Mouse (Mus musculus) hindbrain, embryonic 10.5 days (tissue): ENCODE results near the gene Sema4a. TPM values are rescaled to one million over a fixed set of nuclear protein-coding genes. Genes with fewer than 3 reads are reported as not detected.

Experiments used
- DNase-seq: peaks from one replicate; pipeline ENCODE4 v3.0.0-alpha.2; 2017; ENCODE audit warnings: low spot score
- H3K27ac ChIP-seq: fragments of 300-500 bp; sonication (generic); 2 replicates; pipeline ENCODE4 v1.5.1; 2016; ENCODE audit warnings: mild to moderate bottlenecking, moderate library complexity
- H3K27me3 ChIP-seq: fragments of 300-500 bp; sonication (generic); 2 replicates; pipeline ENCODE4 v1.6.1; 2016; ENCODE audit warnings: mild to moderate bottlenecking; ENCODE audit not compliant: poor library complexity, insufficient read depth, severe bottlenecking
- H3K36me3 ChIP-seq: fragments of 300-500 bp; sonication (generic); 2 replicates; pipeline ENCODE4 v1.6.1; 2016; ENCODE audit warnings: mild to moderate bottlenecking, moderate library complexity
- H3K4me1 ChIP-seq: fragments of 300-500 bp; sonication (generic); replicated peaks from 2 replicates; pipeline ENCODE4 v1.6.1; 2016; ENCODE audit warnings: mild to moderate bottlenecking
- H3K4me3 ChIP-seq: fragments of 300-500 bp; sonication (generic); 2 replicates; pipeline ENCODE4 v1.5.1; 2016; ENCODE audit warnings: mild to moderate bottlenecking, moderate library complexity
- H3K9me3 ChIP-seq: fragments of 300-500 bp; sonication (generic); 2 replicates; pipeline ENCODE4 v1.6.1; 2016; ENCODE audit warnings: mild to moderate bottlenecking, moderate library complexity
- WGBS: fragments of 180-500 bp; shearing (Covaris S2); methylation state at CpG from one replicate; pipeline ENCODE4 v1.1.7; 2016; 5-methylcytosine and 5-hydroxymethylcytosine counted together
- polyA plus RNA-seq: library from polyadenylated mRNA; unstranded; fragments of >200 nt; fragmentation: Nextera tagmentation; extraction: Ambion mirVana; gene quantifications from 2 replicates; pipeline ENCODE4 v1.2.1, GENCODE M21; 2016

Gene Sema4a
- polyA plus RNA-seq, 1 experiment from 2014 or later: 8.6 TPM

DNA sequence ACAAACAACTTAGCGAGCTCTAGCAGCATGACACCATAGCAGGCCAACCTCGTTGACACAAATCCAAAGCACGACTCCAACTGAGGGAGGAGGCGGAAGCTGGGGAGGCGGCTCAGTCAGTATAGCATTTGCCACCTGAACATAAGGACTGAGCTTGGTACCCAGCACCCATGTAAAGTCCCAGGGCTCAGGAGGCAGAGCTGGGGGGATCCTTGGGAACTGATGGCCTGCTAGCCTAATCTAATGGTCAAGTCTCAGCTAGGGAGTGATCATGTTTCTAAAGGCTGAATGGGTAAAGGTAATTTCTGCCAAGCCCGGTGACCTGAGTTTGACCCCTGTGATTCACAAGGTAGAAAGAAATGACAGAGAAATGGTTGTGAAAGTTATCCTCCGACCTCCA is 53.5 kb downstream of the Sema4a start:
- H3K36me3 ChIP-seq: peaks cover 35% of the 10 kb centered on the region
- H3K27me3 ChIP-seq: no peaks in the 10 kb centered on the region
- H3K4me1 ChIP-seq: peaks cover 38% of the 10 kb centered on the region
- DNase-seq: no peak
- no peak overlapping the region for H3K4me3 ChIP-seq
- WGBS: 62% methylated on average over 7 of the region's 7 CpGs
- no peaks in the 10 kb centered on the region for H3K9me3 ChIP-seq
- H3K27ac ChIP-seq: no peak overlapping the region

- WGBS: 7% methylated on average over 2 of the region's 2 CpGs
- Histone ChIP-seq H3K4me3 (no peak overlapping the region), H3K36me3 (peaks cover 35% of the 10 kb centered on the region), H3K27me3 (no peaks in the 10 kb centered on the region), H3K9me3 (no peaks in the 10 kb centered on the region), H3K4me1 (peaks cover 38% of the 10 kb centered on the region), H3K27ac (no peak overlapping the region)
- peak; percentile 74 for DNase-seq
Measured at GRCm38 (mm10) chr3:88407090-88407489, 53.9 kb downstream of the Sema4a start.

DNA sequence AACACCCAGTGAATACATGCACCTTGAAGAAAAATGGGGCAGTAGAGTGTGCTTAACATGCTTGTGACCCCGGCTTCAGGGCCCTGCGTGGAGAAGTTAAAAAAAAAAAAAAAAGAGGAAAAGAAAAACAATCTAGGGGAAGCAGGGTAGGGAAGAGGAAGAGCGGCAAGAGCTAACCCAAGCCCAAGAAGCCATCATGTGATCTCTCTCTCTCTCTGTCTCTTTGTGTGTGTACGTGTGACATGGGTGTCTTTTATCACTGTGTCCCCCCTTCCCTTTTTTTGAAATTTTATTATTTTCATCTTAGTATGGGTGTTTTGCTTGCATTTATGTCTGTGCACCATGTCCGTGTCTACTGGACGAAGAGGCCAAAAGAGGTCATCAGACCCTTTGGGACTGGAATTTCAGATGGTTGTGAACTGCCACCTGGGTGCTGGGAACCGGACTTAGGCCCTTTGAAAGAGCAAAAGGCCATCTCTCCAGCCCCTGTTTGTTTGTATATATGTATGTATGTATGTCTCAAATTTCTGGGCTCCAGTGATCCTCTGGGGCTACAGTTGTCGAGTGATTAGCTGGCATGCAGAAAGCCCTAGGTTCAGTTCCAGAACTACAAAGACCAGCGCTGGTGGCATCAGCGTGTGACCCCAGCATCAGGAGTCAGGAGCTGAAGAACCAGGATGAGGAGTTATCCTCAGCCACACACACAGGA is 57.3 kb downstream of the Sema4a start:
- Histone ChIP-seq H3K36me3 (peaks cover 47% of the 10 kb centered on the region), H3K4me1 (peaks cover 25% of the 10 kb centered on the region), H3K27ac (no peak overlapping the region), H3K9me3 (no peaks in the 10 kb centered on the region), H3K4me3 (no peak overlapping the region), H3K27me3 (no peaks in the 10 kb centered on the region)
- no peak for DNase-seq
- 90% methylated on average over 10 of the region's 10 CpGs for WGBS

DNA sequence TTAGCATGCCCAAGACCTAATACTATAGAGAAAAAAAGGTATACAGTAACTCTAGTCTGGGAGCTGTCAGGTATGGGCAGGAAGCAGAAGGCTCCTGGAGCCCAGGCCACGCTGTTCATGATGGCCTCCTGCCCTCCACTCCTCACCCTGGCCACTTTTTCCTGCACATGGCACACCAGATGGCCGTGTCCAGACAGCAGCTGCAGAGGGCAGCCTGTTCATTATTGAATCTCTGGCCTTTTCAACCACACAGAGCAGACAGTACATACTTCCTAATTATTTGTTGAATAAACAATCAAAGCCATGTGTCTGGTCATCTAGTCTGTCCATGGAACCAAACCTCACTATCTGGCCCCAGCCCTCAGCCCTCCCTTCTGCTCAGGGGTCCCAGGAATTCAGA is 62.3 kb downstream of the Sema4a start:
- DNase-seq: peak; percentile 17
- H3K4me1 ChIP-seq: 0 out of 2 replicates have a peak, but pooled peaks cover 7% of the 10 kb centered on the region
- WGBS: 76% methylated on average over 2 of the region's 2 CpGs

GRCm38 (mm10) chr3:88395742-88396141 is 65.2 kb downstream of the Sema4a start:
- no peaks in the 10 kb centered on the region for H3K27me3 ChIP-seq
- DNase-seq: no peak
- H3K4me3 ChIP-seq: no peak overlapping the region
- 90% methylated on average over 8 of the region's 8 CpGs for WGBS
- H3K9me3 ChIP-seq: no peaks in the 10 kb centered on the region
- peaks cover 76% of the 10 kb centered on the region for H3K36me3 ChIP-seq
- H3K27ac ChIP-seq: no peak overlapping the region
- H3K4me1 ChIP-seq: 0 out of 2 replicates have a peak, but pooled peaks cover 7% of the 10 kb centered on the region

More for the DNA sequence above, 62.3 kb downstream of the Sema4a start:
- peaks cover 81% of the 10 kb centered on the region for H3K36me3 ChIP-seq
- H3K4me3 ChIP-seq: no peak overlapping the region
- H3K9me3 ChIP-seq: no peaks in the 10 kb centered on the region
- H3K27ac ChIP-seq: peak overlapping the region; percentile 23; the same call in 1 of the 2 replicates
- H3K27me3 ChIP-seq: no peaks in the 10 kb centered on the region

DNA sequence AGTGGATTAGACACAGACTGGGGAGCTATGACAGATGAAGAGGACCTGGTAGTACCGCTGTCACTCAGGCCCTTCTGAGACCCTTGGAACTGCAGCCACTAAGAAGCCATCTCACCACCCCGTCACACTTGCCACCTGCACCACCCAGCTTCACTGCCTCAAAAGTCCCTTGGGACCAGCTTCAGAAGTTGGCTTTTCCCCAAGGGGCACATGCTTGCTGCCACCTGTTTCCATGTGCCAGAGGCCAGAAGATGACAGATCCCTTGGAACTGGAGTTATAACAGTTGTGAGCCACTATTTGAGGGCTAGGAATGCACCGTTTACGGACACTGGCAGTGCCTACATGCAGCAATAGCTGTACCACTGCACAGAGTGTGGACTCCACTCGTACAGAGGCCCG is 65.7 kb downstream of the Sema4a start:
- no peaks in the 10 kb centered on the region for H3K9me3 ChIP-seq
- no peak for DNase-seq
- no peak overlapping the region for H3K4me3 ChIP-seq
- 0 out of 2 replicates have a peak, but pooled peaks cover 7% of the 10 kb centered on the region for H3K4me1 ChIP-seq
- peaks cover 77% of the 10 kb centered on the region for H3K36me3 ChIP-seq
- 98% methylated on average over 6 of the region's 6 CpGs for WGBS
- no peaks in the 10 kb centered on the region for H3K27me3 ChIP-seq
- H3K27ac ChIP-seq: no peak overlapping the region

GRCm38 (mm10) chr3:88393776-88394375 is 67.1 kb downstream of the Sema4a start:
- Histone ChIP-seq H3K27ac (no peak overlapping the region), H3K36me3 (peaks cover 69% of the 10 kb centered on the region), H3K4me3 (no peak overlapping the region), H3K9me3 (no peaks in the 10 kb centered on the region), H3K4me1 (0 out of 2 replicates have a peak, but pooled peaks cover 3% of the 10 kb centered on the region), H3K27me3 (no peaks in the 10 kb centered on the region)
- no peak for DNase-seq
- 92% methylated on average over 9 of the region's 9 CpGs for WGBS

Other genes starting within 250 kb of the Sema4a start
- gene Rhbg, start 206.5 kb downstream of the Sema4a start, polyA plus RNA-seq: not detected in 2 replicates
- gene Gm38392, start 174.0 kb downstream of the Sema4a start, polyA plus RNA-seq: not detected in 2 replicates
- 14.4 and 15.4 TPM in 2 replicates for gene Tsacc, start 164.2 kb downstream of the Sema4a start, polyA plus RNA-seq
- gene Cct3, start 164.1 kb downstream of the Sema4a start, polyA plus RNA-seq: 755 and 805 TPM in 2 replicates
- gene Glmp, start 136.2 kb downstream of the Sema4a start, polyA plus RNA-seq: 150 and 157 TPM in 2 replicates
- gene Tmem79, start 125.0 kb downstream of the Sema4a start, polyA plus RNA-seq: 1.5 and 2.7 TPM in 2 replicates
- gene Smg5, start 124.9 kb downstream of the Sema4a start, polyA plus RNA-seq: 84.1 and 87.8 TPM in 2 replicates
- gene Paqr6, start 96.6 kb downstream of the Sema4a start, polyA plus RNA-seq: 0.86 and 1.4 TPM in 2 replicates
- 0.12 TPM in 1 of 2 replicates, not detected in the other for gene Bglap3, start 88.4 kb downstream of the Sema4a start, polyA plus RNA-seq
- gene Bglap2, start 82.5 kb downstream of the Sema4a start, polyA plus RNA-seq: not detected in 2 replicates
- gene Bglap, start 76.7 kb downstream of the Sema4a start, polyA plus RNA-seq: not detected in 2 replicates
- gene Pmf1, start 50.9 kb downstream of the Sema4a start, polyA plus RNA-seq: 157 and 167 TPM in 2 replicates
- 19.2 and 20.3 TPM in 2 replicates for gene Slc25a44, start 36.0 kb downstream of the Sema4a start, polyA plus RNA-seq
- gene Lmna, start 48.8 kb upstream of the Sema4a start, polyA plus RNA-seq: 13.4 and 24.0 TPM in 2 replicates
- gene Mex3a, start 71.2 kb upstream of the Sema4a start, polyA plus RNA-seq: 30.7 and 31.0 TPM in 2 replicates
- gene Rab25, start 87.1 kb upstream of the Sema4a start, polyA plus RNA-seq: 2.1 and 2.9 TPM in 2 replicates
- gene Lamtor2, start 91.9 kb upstream of the Sema4a start, polyA plus RNA-seq: 173 and 180 TPM in 2 replicates
- gene Ubqln4, start 92.6 kb upstream of the Sema4a start, polyA plus RNA-seq: 69.0 and 72.5 TPM in 2 replicates
- gene Ssr2, start 114.7 kb upstream of the Sema4a start, polyA plus RNA-seq: 207 and 220 TPM in 2 replicates
- gene Arhgef2, start 144.8 kb upstream of the Sema4a start, polyA plus RNA-seq: 111 and 123 TPM in 2 replicates
- not detected in 2 replicates for gene Rxfp4, start 192.0 kb upstream of the Sema4a start, polyA plus RNA-seq
- 99.6 and 102 TPM in 2 replicates for gene Khdc4, start 224.6 kb upstream of the Sema4a start, polyA plus RNA-seq